Mouse (Mus musculus): ENCODE measurements at regions not wholly inside any gene's neighbourhood (a gene's known extent, or its start where the extent isn't known, plus 50 kb on each side); places are given as distances from the start of the nearest gene placed in this dataset.

GRCm38 (mm10) chr5:81970525-81971011 is 950.6 kb downstream of the Adgrl3 start:
- 47% methylated on average over 8 of the region's 8 CpGs for WGBS

GRCm38 (mm10) chr5:81976515-81976914 is 956.6 kb downstream of the Adgrl3 start:
- Histone ChIP-seq H3K9me3 (ENCODE audit: low read length) (no peaks in the 10 kb centered on the region), H3K27ac (ENCODE audit: low read depth, low read length) (no peak overlapping the region), H3K4me3 (ENCODE audit: low read depth, low read length) (no peak overlapping the region), H3K27me3 (ENCODE audit: insufficient read depth, low read length) (no peaks in the 10 kb centered on the region), H3K36me3 (ENCODE audit: insufficient read depth) (no peaks in the 10 kb centered on the region), H3K4me2 (ENCODE audit: low read depth) (no peak overlapping the region), H3K4me1 (ENCODE audit: insufficient read depth) (no peaks in the 10 kb centered on the region), H3K9ac (no peak overlapping the region)
- ATAC-seq (no peak), DNase-seq (no peak)
- TF ChIP-seq CTCF (IDR thresholded peaks at IDR 0.05; ENCODE audit: low read depth): no peak
- WGBS: 94% methylated on average over 3 of the region's 3 CpGs

More at GRCm38 (mm10) chr5:81970525-81971011, 950.6 kb downstream of the Adgrl3 start:
- Histone ChIP-seq H3K36me3 (ENCODE audit: insufficient read depth) (no peaks in the 10 kb centered on the region), H3K27me3 (ENCODE audit: insufficient read depth, low read length) (no peaks in the 10 kb centered on the region), H3K4me1 (ENCODE audit: insufficient read depth) (0 out of 2 replicates have a peak, but pooled peaks cover 4% of the 10 kb centered on the region), H3K27ac (ENCODE audit: low read depth, low read length) (peak overlapping the region; percentile 50), H3K9me3 (ENCODE audit: low read length) (no peaks in the 10 kb centered on the region), H3K4me2 (ENCODE audit: low read depth) (peak overlapping the region; percentile 21), H3K4me3 (ENCODE audit: low read depth, low read length) (no peak overlapping the region), H3K9ac (no peak overlapping the region)
- peak; percentile 32; the same call in 1 of the 2 replicates for ATAC-seq
- no peak for TF ChIP-seq CTCF (IDR thresholded peaks at IDR 0.05; ENCODE audit: low read depth)
- DNase-seq: no peak

GRCm38 (mm10) chr5:81983351-81983750 is 963.4 kb downstream of the Adgrl3 start:
- ATAC-seq: no peak
- H3K27me3 ChIP-seq (ENCODE audit: insufficient read depth, low read length): no peaks in the 10 kb centered on the region
- no peak for DNase-seq

GRCm38 (mm10) chr5:81988069-81988468 is 968.1 kb downstream of the Adgrl3 start:
- H3K4me2 ChIP-seq (ENCODE audit: low read depth): no peak overlapping the region
- 66% methylated on average over 6 of the region's 6 CpGs for WGBS
- no peaks in the 10 kb centered on the region for H3K36me3 ChIP-seq (ENCODE audit: insufficient read depth)
- H3K4me3 ChIP-seq (ENCODE audit: low read depth, low read length): no peak overlapping the region
- H3K9me3 ChIP-seq (ENCODE audit: low read length): no peaks in the 10 kb centered on the region
- no peaks in the 10 kb centered on the region for H3K27me3 ChIP-seq (ENCODE audit: insufficient read depth, low read length)
- no peak overlapping the region for H3K27ac ChIP-seq (ENCODE audit: low read depth, low read length)
- no peak for DNase-seq
- no peak for TF ChIP-seq CTCF (IDR thresholded peaks at IDR 0.05; ENCODE audit: low read depth)
- H3K4me1 ChIP-seq (ENCODE audit: insufficient read depth): no peaks in the 10 kb centered on the region
- ATAC-seq: peak; percentile 55
- no peak overlapping the region for H3K9ac ChIP-seq

More at GRCm38 (mm10) chr5:81983351-81983750, 963.4 kb downstream of the Adgrl3 start:
- Histone ChIP-seq H3K9me3 (ENCODE audit: low read length) (no peaks in the 10 kb centered on the region), H3K36me3 (ENCODE audit: insufficient read depth) (no peaks in the 10 kb centered on the region), H3K4me2 (ENCODE audit: low read depth) (no peak overlapping the region), H3K27ac (ENCODE audit: low read depth, low read length) (no peak overlapping the region), H3K4me3 (ENCODE audit: low read depth, low read length) (no peak overlapping the region), H3K9ac (no peak overlapping the region), H3K4me1 (ENCODE audit: insufficient read depth) (no peaks in the 10 kb centered on the region)
- WGBS: 70% methylated on average over 4 of the region's 4 CpGs
- TF ChIP-seq CTCF (IDR thresholded peaks at IDR 0.05; ENCODE audit: low read depth): no peak

- ATAC-seq: no peak
- no peak overlapping the region for H3K4me2 ChIP-seq (ENCODE audit: low read depth)
- H3K36me3 ChIP-seq (ENCODE audit: insufficient read depth): no peaks in the 10 kb centered on the region
- H3K4me1 ChIP-seq (ENCODE audit: insufficient read depth): no peaks in the 10 kb centered on the region
- no peak overlapping the region for H3K4me3 ChIP-seq (ENCODE audit: low read depth, low read length)
- 87% methylated on average over 2 of the region's 2 CpGs for WGBS
- DNase-seq: no peak
- no peak overlapping the region for H3K27ac ChIP-seq (ENCODE audit: low read depth, low read length)
- no peaks in the 10 kb centered on the region for H3K27me3 ChIP-seq (ENCODE audit: insufficient read depth, low read length)
- H3K9ac ChIP-seq: no peak overlapping the region
- H3K9me3 ChIP-seq (ENCODE audit: low read length): no peaks in the 10 kb centered on the region
- no peak for TF ChIP-seq CTCF (IDR thresholded peaks at IDR 0.05; ENCODE audit: low read depth)
Measured at GRCm38 (mm10) chr5:82007955-82008354, 988.0 kb downstream of the Adgrl3 start.

- TF ChIP-seq CTCF (IDR thresholded peaks at IDR 0.05; ENCODE audit: low read depth): no peak
- no peak for DNase-seq
- 15% methylated on average over 4 of the region's 4 CpGs for WGBS
- Histone ChIP-seq H3K4me3 (ENCODE audit: low read depth, low read length) (no peak overlapping the region), H3K9ac (no peak overlapping the region), H3K9me3 (ENCODE audit: low read length) (no peaks in the 10 kb centered on the region), H3K4me2 (ENCODE audit: low read depth) (no peak overlapping the region), H3K27me3 (ENCODE audit: insufficient read depth, low read length) (no peaks in the 10 kb centered on the region), H3K27ac (ENCODE audit: low read depth, low read length) (no peak overlapping the region), H3K4me1 (ENCODE audit: insufficient read depth) (no peaks in the 10 kb centered on the region), H3K36me3 (ENCODE audit: insufficient read depth) (no peaks in the 10 kb centered on the region)
- no peak for ATAC-seq
Measured at GRCm38 (mm10) chr5:82024126-82024525, 1004.2 kb downstream of the Adgrl3 start.

- no peaks in the 10 kb centered on the region for H3K4me1 ChIP-seq (ENCODE audit: insufficient read depth)
- no peak overlapping the region for H3K4me3 ChIP-seq (ENCODE audit: low read depth, low read length)
- peak; percentile 40 for DNase-seq
- H3K36me3 ChIP-seq (ENCODE audit: insufficient read depth): no peaks in the 10 kb centered on the region
- H3K4me2 ChIP-seq (ENCODE audit: low read depth): no peak overlapping the region
- TF ChIP-seq CTCF (IDR thresholded peaks at IDR 0.05; ENCODE audit: low read depth): no peak
- H3K27ac ChIP-seq (ENCODE audit: low read depth, low read length): no peak overlapping the region
- no peak overlapping the region for H3K9ac ChIP-seq
- ATAC-seq: no peak
- H3K9me3 ChIP-seq (ENCODE audit: low read length): no peaks in the 10 kb centered on the region
- H3K27me3 ChIP-seq (ENCODE audit: insufficient read depth, low read length): no peaks in the 10 kb centered on the region
- WGBS: 69% methylated on average over 7 of the region's 7 CpGs
Measured at GRCm38 (mm10) chr5:82034776-82035175, 1014.8 kb downstream of the Adgrl3 start.

All from forebrain, postnatal 0 days (tissue).